Mouse (Mus musculus) heart, adult 18-20 months (tissue): Measurements from ENCODE around the gene Bco1. TPM values are rescaled to one million over a fixed set of nuclear protein-coding genes. Genes with fewer than 3 reads are reported as not detected.

ENCODE experiments used
- total RNA-seq, 2 experiments: library from RNA; stranded (reverse); gene quantifications; 2 replicates each; pipeline ENCODE4 v1.2.3; 2021

Gene Bco1
- total RNA-seq, 2 experiments from 2014 or later: 0.15 TPM; not detected in 1

Other genes with a start within 250 kb of the Bco1 start
- gene Cmc2, start 174.4 kb upstream of the Bco1 start, total RNA-seq: 10 to 100 TPM; 70.9 to 92.4 TPM
- under 1 TPM; 0.25 to 0.69 TPM for gene Cenpn, start 174.1 kb upstream of the Bco1 start, total RNA-seq
- gene Atmin, start 152.5 kb upstream of the Bco1 start, total RNA-seq: 10 to 100 TPM; 15.5 to 16.2 TPM
- gene 1700030J22Rik, start 116.9 kb upstream of the Bco1 start, total RNA-seq: under 1 TPM; 0.42 to 0.49 TPM
- gene Gcsh, start 102.3 kb upstream of the Bco1 start, total RNA-seq: 10 to 100 TPM; 62.1 to 63.3 TPM
- gene Pkd1l2, start 13.4 kb upstream of the Bco1 start, total RNA-seq: not detected
- 1 to 10 TPM; 4.0 to 5.3 TPM for gene Gan, start 62.3 kb downstream of the Bco1 start, total RNA-seq
- gene Cmip, start 161.2 kb downstream of the Bco1 start, total RNA-seq: 10 to 100 TPM; 17.6 to 22.3 TPM